Mouse (Mus musculus) heart, embryonic 10.5 days (tissue): ENCODE results near the gene Unc45b. TPM values are rescaled to one million over a fixed set of nuclear protein-coding genes. Genes with fewer than 3 reads are reported as not detected.

Experiments used
- DNase-seq: peaks from one replicate; pipeline ENCODE4 v3.0.0-alpha.2; 2017; ENCODE audit warnings: low spot score
- H3K27ac ChIP-seq: fragments of 300-500 bp; sonication (generic); 2 replicates; pipeline ENCODE4 v1.5.1; 2016; ENCODE audit warnings: mild to moderate bottlenecking
- H3K27me3 ChIP-seq: fragments of 300-500 bp; sonication (generic); 2 replicates; pipeline ENCODE4 v1.6.1; 2016; ENCODE audit warnings: mild to moderate bottlenecking; ENCODE audit not compliant: poor library complexity, insufficient read depth, severe bottlenecking
- H3K36me3 ChIP-seq: fragments of 300-500 bp; sonication (generic); 2 replicates; pipeline ENCODE4 v1.6.1; 2016; ENCODE audit warnings: mild to moderate bottlenecking, moderate library complexity
- H3K4me1 ChIP-seq: fragments of 300-500 bp; sonication (generic); 2 replicates; pipeline ENCODE4 v1.6.1; 2016; ENCODE audit warnings: mild to moderate bottlenecking
- H3K4me3 ChIP-seq: fragments of 300-500 bp; sonication (generic); 2 replicates; pipeline ENCODE4 v1.5.1; 2016; ENCODE audit warnings: mild to moderate bottlenecking, moderate library complexity
- H3K9me3 ChIP-seq: fragments of 300-500 bp; sonication (generic); 2 replicates; pipeline ENCODE4 v1.6.1; 2016; ENCODE audit warnings: mild to moderate bottlenecking, moderate library complexity
- WGBS: fragments of 180-500 bp; shearing (Covaris S2); methylation state at CpG from one replicate; pipeline ENCODE4 v1.1.7; 2016; 5-methylcytosine and 5-hydroxymethylcytosine counted together
- polyA plus RNA-seq: library from polyadenylated mRNA; unstranded; fragments of >200 nt; fragmentation: Nextera tagmentation; extraction: Ambion mirVana; gene quantifications from 2 replicates; pipeline ENCODE4 v1.2.1, GENCODE M21; 2016

Unc45b gene
- polyA plus RNA-seq: 185 and 294 TPM in 2 replicates

DNA sequence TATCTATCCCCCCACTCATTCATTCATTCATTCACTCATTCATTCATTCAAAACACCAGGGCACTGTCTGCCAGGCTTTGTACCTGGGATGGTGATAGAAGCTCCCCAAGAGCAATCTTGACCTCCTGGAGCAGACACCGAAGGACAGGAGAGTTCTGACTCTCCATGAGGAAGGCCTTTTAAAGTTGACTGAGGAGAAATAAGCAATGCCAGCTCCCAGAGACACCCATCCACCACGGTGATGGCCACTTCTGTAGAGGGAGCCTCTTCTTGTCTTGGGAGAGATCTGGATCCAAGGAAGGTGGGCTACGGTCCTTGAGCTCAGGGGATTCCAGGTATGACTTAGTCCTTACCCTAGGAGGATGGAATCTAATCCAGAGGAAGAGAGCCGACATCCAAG lies at the start of gene Unc45b:
Gene Unc45b, plus strand, starts transcription at position 301 of the 400 bp plus-strand sequence.
- Histone ChIP-seq H3K4me3 (peak within 1 kb of the TSS; percentile 64), H3K27ac (peak within 1 kb of the TSS; percentile 94), H3K4me1 (peaks cover 64% of the 10 kb centered on the region), H3K36me3 (peaks cover 32% of the 10 kb centered on the region), H3K27me3 (no peaks in the 10 kb centered on the region), H3K9me3 (no peaks in the 10 kb centered on the region)
- no peak for DNase-seq
- 55% methylated on average over 4 of the region's 4 CpGs for WGBS

DNA sequence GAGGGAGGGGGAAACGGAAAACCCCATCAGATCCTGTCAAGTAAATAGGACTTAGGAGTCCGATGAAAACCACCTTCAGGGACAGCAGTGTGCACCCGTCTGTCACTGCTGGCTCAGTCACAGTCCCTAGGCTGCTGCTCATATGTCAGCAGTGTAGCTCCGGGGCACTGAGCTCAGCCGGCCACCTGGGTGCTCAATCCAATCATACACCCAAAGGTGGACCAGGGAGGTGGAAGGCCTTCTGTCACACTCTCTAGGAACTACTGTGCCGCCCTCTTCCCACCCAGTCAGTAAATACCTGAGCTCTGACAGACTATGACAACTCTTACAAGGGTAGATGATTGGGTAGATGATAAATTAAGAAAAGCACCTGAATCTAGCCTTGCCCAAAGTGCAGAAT lies 49.6 kb upstream of the Unc45b start:
- no peaks in the 10 kb centered on the region for H3K9me3 ChIP-seq
- H3K4me1 ChIP-seq: peaks cover 9% of the 10 kb centered on the region; the same call in 1 of the 2 replicates
- 78% methylated on average over 6 of the region's 6 CpGs for WGBS
- no peak for DNase-seq
- H3K27ac ChIP-seq: no peak overlapping the region
- no peak overlapping the region for H3K4me3 ChIP-seq
- H3K27me3 ChIP-seq: no peaks in the 10 kb centered on the region
- H3K36me3 ChIP-seq: no peaks in the 10 kb centered on the region

DNA sequence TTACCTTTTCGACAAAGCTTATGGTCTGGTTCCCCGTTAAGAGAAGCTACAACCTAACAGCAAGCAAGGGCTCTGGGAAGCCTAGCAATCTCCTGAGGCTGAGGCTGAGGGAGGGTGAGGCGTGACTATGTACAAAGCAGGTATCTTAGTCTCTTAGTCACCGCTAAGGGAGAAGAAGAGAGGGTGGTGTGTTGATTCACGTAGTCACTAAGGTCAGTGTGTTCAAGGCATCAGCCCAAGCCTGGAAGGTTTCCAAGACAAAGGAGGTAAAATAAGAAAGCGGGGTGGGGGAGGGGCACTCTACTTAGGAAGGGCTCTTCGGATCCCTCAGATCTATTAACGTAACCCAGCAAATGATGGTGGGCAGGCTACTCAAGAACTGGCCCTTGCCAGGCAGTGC lies 48.8 kb upstream of the Unc45b start:
- Histone ChIP-seq H3K36me3 (no peaks in the 10 kb centered on the region), H3K4me1 (peaks cover 9% of the 10 kb centered on the region; the same call in 1 of the 2 replicates), H3K27me3 (no peaks in the 10 kb centered on the region), H3K27ac (no peak overlapping the region), H3K4me3 (no peak overlapping the region), H3K9me3 (no peaks in the 10 kb centered on the region)
- 71% methylated on average over 8 of the region's 8 CpGs for WGBS
- no peak for DNase-seq

DNA sequence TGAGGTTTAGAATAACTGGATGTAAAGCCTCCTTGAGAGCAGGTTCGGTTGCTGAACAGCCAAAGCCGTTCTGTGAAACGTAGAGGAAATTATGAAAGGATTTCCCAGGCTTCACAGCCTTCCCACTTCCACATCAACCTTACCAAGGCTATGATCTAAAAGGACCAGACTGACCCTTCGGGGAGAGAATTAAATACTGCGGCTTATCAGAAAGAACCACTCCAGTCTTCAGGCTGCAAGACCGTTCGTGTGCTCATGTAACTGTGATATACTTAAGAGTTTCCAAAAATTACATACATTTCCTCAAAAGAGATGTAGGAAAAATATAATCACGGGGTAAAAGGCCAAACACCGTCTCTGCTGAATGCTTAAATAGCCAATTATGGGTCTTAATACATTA lies 47.7 kb upstream of the Unc45b start:
- no peak overlapping the region for H3K27ac ChIP-seq
- H3K4me1 ChIP-seq: peaks cover 9% of the 10 kb centered on the region; the same call in 1 of the 2 replicates
- no peaks in the 10 kb centered on the region for H3K9me3 ChIP-seq
- no peak overlapping the region for H3K4me3 ChIP-seq
- WGBS: 74% methylated on average over 9 of the region's 9 CpGs
- no peak for DNase-seq
- H3K36me3 ChIP-seq: no peaks in the 10 kb centered on the region
- H3K27me3 ChIP-seq: no peaks in the 10 kb centered on the region

DNA sequence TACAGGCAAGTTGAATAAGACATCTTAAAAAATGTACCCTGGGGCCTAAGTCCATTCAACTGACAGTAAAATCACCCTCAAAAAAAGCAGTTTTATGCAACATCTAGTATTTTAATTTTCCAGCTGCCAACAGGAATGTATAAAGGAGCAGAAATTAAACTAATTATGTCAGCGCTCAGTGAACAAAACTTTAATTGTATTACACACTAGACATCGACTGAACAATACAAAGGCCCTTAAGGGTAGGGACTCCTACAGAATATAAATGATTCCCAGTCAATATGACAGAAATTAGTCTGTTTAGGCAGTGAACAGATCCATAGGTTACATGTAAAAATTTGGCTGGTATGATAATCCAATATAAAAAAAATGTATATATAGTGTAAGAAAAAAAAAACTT lies 47.3 kb upstream of the Unc45b start:
- H3K36me3 ChIP-seq: no peaks in the 10 kb centered on the region
- DNase-seq: no peak
- no peaks in the 10 kb centered on the region for H3K9me3 ChIP-seq
- WGBS: 80% methylated on average over 2 of the region's 2 CpGs
- peaks cover 9% of the 10 kb centered on the region; the same call in 1 of the 2 replicates for H3K4me1 ChIP-seq
- no peaks in the 10 kb centered on the region for H3K27me3 ChIP-seq
- H3K27ac ChIP-seq: no peak overlapping the region
- H3K4me3 ChIP-seq: no peak overlapping the region

DNA sequence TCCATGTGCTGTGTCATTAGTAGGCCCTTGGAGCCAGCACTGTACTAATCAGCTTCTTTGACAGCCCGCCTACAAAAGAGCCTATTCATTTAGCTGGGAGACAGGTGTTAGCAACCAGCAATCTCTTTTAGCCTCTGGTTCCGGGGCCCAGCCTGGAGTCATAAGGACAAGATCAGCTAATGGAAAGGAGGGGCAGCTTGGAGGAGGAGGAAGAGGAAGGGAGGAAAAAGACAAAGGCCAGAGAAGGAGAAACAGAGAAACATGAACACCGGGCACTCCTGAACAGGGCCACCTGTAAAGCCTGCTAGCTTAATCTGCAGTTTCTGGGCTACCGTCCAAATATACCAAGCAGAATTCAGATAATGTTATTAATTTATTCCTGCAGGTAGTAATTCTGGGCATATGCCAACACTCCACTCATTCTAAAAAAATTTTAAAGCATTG lies 46.8 kb upstream of the Unc45b start:
- Histone ChIP-seq H3K4me3 (no peak overlapping the region), H3K27me3 (no peaks in the 10 kb centered on the region), H3K4me1 (peaks cover 9% of the 10 kb centered on the region; the same call in 1 of the 2 replicates), H3K27ac (no peak overlapping the region), H3K9me3 (no peaks in the 10 kb centered on the region), H3K36me3 (no peaks in the 10 kb centered on the region)
- WGBS: 70% methylated on average over 4 of the region's 4 CpGs
- DNase-seq: peak; percentile 85

DNA sequence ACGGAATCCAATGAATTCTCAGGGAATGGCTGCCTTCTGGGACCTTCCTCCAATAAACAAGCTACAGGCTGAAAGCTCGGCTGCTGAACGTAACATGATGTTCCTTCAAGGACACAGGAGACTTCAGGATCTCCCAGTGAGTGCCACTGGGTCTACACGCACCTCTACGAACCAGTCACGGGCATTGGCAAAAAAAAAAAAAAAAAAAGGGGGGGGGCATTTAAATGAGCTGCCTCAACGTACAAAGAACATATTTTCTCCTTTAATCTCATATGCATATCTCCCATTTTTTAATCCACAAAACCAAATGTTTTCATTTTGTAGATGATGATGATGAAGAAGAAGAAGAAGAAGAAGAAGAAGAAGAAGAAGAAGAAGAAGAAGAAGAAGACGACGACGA lies 44.4 kb upstream of the Unc45b start:
- Histone ChIP-seq H3K4me1 (peaks cover 19% of the 10 kb centered on the region; the same call in 1 of the 2 replicates), H3K4me3 (no peak overlapping the region), H3K9me3 (no peaks in the 10 kb centered on the region), H3K27me3 (no peaks in the 10 kb centered on the region), H3K27ac (no peak overlapping the region), H3K36me3 (no peaks in the 10 kb centered on the region)
- DNase-seq: no peak
- 78% methylated on average over 10 of the region's 10 CpGs for WGBS

DNA sequence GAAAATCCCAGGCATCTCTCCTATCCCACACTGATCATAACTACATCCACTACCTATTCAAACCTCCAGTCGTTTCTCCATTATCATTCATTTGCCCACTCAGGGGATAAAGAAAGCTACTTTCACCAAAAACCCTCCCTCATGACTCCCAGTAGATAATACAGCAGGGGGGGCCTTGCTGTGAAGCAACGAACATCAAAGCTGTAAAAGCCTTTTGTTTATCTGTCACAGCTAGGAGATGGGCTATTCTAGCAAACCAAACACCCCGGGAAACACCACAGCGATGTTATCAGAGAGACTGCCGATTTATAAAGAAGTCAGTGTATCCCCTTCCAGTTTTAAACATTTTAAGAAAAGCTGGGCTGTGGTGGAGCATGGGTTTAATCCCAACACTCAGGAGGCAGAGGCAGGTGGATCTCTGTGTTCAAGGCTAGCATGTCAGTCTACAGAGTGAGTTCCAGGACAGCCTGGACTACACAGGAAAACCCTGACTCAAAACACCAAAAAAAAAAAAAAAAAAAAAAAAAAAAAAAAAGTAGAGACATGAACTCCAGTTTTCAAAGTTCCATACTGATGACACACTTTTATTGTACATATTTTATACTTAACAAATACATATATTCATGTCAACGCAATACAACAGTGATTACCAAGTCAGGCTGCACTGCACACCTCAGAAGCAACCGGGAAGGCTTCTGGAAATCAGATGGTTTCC lies 43.3 kb upstream of the Unc45b start:
- no peak for DNase-seq
- Histone ChIP-seq H3K36me3 (no peaks in the 10 kb centered on the region), H3K27ac (no peak overlapping the region), H3K4me3 (no peak overlapping the region), H3K9me3 (no peaks in the 10 kb centered on the region), H3K4me1 (peaks cover 14% of the 10 kb centered on the region; the same call in 1 of the 2 replicates), H3K27me3 (no peaks in the 10 kb centered on the region)
- WGBS: 27% methylated on average over 7 of the region's 7 CpGs

DNA sequence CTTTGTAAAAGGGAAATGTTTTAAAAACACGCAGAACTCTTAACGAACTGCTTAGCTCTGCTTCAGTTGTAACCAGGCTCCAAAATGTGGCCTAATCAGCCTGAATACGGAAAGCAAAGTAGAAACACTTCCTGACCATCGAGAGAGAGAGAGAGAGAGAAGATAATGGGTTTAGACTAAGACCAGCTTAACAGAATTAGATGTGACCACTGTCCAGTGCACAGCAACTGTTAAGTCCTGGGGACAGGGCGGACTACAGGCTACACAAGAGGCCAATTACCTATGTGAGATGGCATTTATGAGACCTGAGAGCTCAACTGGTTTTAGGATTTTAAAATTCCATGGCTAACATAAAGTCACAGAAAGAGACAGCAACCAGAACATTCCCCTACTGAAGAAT lies 42.4 kb upstream of the Unc45b start:
- Histone ChIP-seq H3K9me3 (no peaks in the 10 kb centered on the region), H3K27ac (no peak overlapping the region), H3K27me3 (no peaks in the 10 kb centered on the region), H3K36me3 (no peaks in the 10 kb centered on the region), H3K4me3 (no peak overlapping the region), H3K4me1 (peaks cover 12% of the 10 kb centered on the region; the same call in 1 of the 2 replicates)
- 66% methylated on average over 5 of the region's 5 CpGs for WGBS
- no peak for DNase-seq

DNA sequence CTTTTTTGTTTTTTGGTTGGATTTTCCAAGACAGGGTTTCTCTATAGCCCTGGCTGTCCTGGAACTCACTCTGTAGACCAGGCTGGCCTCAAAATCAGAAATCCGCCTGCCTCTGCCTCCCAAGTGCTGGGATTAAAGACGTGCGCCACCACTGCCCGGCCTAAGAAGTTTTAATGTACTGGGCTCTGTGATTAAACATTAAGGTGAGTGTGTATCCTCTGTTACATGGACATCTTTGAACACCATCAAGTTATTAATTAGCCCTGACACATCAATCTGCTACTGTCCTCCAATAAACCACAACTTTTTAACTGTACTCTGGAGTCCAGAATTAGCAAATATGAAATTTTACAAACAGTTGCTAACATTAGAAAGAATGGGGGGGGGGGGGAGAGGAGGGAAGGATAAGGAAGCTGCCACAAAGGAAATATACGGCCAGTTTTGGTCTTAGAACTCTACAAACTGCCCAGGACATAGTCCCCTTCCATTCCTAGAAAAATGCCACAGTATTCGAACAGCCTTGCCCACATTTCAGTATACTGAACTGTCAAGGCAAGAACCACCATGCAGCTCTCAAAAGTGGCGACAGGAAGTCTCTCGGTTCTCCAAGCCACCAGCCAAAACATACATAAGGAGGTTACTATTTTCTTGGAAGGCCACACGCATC lies 40.7 kb upstream of the Unc45b start:
- peaks cover 12% of the 10 kb centered on the region; the same call in 1 of the 2 replicates for H3K4me1 ChIP-seq
- no peak for DNase-seq
- no peaks in the 10 kb centered on the region for H3K36me3 ChIP-seq
- no peaks in the 10 kb centered on the region for H3K27me3 ChIP-seq
- WGBS: 64% methylated on average over 9 of the region's 9 CpGs
- peak overlapping the region; percentile 88 for H3K4me3 ChIP-seq
- H3K9me3 ChIP-seq: no peaks in the 10 kb centered on the region
- peak overlapping the region; percentile 89; the same call in 1 of the 2 replicates for H3K27ac ChIP-seq

DNA sequence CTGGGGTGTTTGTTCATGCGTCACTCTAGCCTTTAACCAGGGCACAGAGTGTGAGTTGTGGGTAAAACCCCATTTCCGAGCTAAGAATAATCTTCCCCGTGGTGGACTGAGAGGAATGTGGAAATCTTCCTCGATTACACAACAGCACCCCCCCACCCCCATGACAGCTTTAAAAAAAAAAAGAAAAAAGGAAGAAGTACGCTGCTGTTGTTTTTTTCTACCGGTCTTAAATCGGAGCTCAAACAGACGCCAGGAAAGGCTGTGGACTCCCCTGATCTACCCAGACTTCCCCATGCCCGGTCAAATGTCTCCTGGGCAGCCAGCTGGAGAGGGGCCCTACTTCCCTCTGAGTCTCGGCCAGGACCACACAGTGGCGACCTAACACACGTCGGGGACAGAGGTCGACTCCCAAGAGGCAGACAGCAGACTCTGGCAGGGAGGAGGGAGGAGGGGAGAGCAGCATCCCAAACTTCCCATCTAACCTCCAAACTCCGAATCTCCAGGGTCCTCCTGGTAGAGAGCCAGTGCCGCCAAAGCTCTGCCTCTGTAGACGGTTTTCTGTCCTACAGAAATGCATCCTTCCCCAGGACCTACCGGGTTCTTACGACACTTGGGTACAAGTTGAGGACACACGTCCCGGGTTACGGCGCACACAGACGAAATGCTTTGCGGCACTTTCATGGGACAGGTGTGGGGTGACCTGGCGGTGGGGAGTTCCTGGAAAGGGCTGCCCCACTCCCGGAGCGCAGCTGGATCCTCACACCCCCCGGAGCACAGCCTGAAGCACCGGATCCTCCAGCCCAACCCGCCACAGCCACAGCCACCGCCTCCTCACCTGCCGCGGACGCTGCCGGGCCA lies 39.9 kb upstream of the Unc45b start:
- Histone ChIP-seq H3K27me3 (no peaks in the 10 kb centered on the region), H3K4me3 (peak overlapping the region; percentile 88), H3K27ac (peak overlapping the region; percentile 89), H3K4me1 (peaks cover 17% of the 10 kb centered on the region; the same call in 1 of the 2 replicates), H3K9me3 (no peaks in the 10 kb centered on the region), H3K36me3 (no peaks in the 10 kb centered on the region)
- 3% methylated on average over 36 of the region's 36 CpGs for WGBS
- DNase-seq: no peak

DNA sequence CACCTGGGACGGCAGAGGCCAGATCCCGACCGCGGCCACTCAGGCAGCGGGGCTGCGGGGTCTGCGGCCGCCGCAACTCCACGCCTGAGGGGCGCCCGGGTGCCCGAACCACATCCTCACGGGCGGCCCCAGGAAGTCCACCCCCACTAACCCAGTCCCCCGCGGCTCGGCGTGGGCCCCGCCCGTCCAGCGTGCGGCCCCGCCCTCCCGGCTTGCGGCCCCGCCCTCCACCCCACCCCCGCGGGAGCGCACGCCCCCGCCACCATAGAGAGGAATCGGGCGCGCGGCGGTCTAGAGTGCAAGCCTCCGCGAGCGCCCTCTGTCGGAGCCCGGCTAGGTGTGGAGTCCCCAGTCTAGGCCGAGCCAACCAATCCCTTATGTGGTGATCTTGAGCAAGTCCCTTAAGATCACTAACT lies 39.3 kb upstream of the Unc45b start, which contains the start of gene Rffl:
Gene Rffl, minus strand, starts transcription at position 180 of the 416 bp plus-strand sequence.
- Histone ChIP-seq H3K27ac (peak within 1 kb of the TSS; percentile 89), H3K27me3 (no peaks in the 10 kb centered on the region), H3K36me3 (no peaks in the 10 kb centered on the region), H3K4me1 (peaks cover 17% of the 10 kb centered on the region; the same call in 1 of the 2 replicates), H3K9me3 (no peaks in the 10 kb centered on the region), H3K4me3 (peak within 1 kb of the TSS; percentile 88)
- WGBS: under 1% methylated on average over 43 of the region's 43 CpGs
- DNase-seq: peak; percentile 94
